Mouse (Mus musculus): Measurements from ENCODE around the gene Mtor. TPM values are rescaled to one million over a fixed set of nuclear protein-coding genes. Genes with fewer than 3 reads are reported as not detected.

The Mtor gene
- polyA plus RNA-seq, 1 experiment from 2014 or later = 31.2 TPM

DNA sequence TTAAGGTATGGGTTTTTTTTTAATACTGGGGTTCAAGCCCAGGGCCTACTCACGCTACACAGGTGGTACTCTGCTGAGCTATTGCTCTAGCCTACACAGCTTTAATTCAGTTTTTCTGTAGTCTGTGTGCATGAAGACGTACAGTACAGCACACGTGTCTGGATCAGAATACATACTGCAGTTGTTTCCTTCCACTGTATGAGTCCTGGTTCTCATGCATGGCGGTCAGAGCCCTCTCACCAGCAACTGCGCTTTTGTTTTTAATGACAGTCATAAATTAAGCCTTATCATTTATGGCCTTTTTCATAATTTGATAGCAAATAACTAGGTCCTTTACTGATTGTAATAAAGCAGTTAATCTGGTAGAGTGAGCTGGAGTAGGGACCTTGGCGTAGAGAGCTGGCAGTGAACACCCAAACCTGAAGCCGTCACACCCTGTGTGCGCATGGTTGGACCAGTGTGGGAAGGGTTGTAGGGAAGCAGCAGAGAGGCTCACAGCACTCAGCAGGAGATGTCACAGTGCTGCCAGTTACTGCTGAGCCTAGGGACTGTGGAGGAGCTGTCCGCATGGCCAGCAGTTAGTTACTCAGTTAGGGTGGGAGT is 122.4 kb downstream of the Mtor start:
- Histone ChIP-seq H3K36me3 (replicated peaks) (peaks cover 99% of the 10 kb centered on the region), H3K4me1 (no peaks in the 10 kb centered on the region), H3K4me3 (replicated peaks) (no peak overlapping the region), H3K9me3 (no peaks in the 10 kb centered on the region), H3K4me2 (no peak overlapping the region), H3K27ac (no peak overlapping the region), H3K9ac (no peak overlapping the region), H3K27me3 (no peaks in the 10 kb centered on the region)
- WGBS = 95% methylated on average over 9 of the region's 9 CpGs
- no peak for ATAC-seq (ENCODE audit: low FRiP score)

DNA sequence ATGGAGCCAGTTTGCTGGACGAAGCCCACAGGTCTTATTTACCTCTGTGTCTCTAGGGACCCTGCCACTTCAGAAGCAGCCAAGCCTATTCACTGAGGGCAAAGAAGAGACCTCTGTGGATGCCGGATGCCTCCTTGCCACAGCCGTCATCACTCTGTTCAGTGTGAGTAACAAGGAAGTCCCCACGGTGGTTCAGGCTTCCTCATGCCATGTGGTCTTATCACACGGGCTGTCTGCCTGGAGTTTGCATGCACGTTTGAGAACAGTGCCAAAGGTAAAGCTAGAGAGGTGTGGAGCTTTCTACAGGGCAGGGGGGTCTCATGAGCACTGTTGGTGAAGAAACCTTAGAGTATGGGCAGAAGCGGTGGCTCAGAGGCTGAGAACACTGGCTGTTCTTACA is 124.8 kb downstream of the Mtor start:
- H3K9me3 ChIP-seq = no peaks in the 10 kb centered on the region
- H3K27ac ChIP-seq = no peak overlapping the region
- H3K4me3 ChIP-seq (replicated peaks) = no peak overlapping the region
- peaks cover 98% of the 10 kb centered on the region for H3K36me3 ChIP-seq (replicated peaks)
- no peaks in the 10 kb centered on the region for H3K27me3 ChIP-seq
- no peak overlapping the region for H3K4me2 ChIP-seq
- H3K4me1 ChIP-seq = no peaks in the 10 kb centered on the region
- WGBS = 92% methylated on average over 7 of the region's 7 CpGs
- ATAC-seq (ENCODE audit: low FRiP score) = no peak
- H3K9ac ChIP-seq = no peak overlapping the region

DNA sequence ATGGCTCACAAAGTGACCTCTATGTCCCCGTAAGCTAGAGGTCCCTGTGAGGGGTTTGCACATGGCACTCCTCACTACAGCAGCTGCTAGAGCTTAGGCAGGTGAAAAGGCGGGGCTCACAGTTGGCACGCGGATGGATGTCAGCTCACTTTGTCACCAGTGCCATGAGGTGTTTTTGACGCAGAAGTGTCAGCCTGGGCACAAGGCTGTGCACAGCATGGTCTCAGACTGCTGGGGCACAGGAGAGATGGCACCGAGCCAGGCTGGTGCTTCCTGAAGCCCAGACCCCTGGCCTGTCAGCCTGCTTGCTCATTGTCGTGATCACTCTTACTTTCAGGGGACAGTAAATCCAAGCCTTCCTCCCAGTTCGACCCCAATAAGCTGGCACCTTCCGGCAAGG is 132.4 kb downstream of the Mtor start:
- no peak overlapping the region for H3K9ac ChIP-seq
- H3K27ac ChIP-seq = no peak overlapping the region
- 93% methylated on average over 9 of the region's 9 CpGs for WGBS

DNA sequence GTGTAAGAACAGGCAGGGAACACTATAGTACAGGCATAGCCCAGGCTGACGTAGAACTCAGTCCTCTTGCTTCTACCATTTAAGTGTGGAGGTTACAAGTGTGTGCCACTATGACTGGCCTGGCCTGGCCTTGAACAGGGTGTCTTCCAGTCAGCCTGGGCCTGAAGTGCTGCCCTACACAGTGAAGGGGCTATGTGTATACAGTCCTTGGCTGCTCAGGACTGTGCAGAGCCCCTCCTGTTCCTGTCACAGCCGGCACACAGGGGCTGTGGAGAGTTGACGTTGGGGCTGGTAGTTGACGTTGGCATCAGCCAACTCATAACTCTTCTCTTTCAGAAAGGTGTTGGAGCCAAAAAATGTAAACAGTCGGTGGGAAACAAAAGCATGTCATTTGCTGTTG is 133.0 kb downstream of the Mtor start:
- Histone ChIP-seq H3K27me3 (no peaks in the 10 kb centered on the region), H3K27ac (no peak overlapping the region), H3K4me3 (replicated peaks) (no peak overlapping the region), H3K36me3 (replicated peaks) (peaks cover 69% of the 10 kb centered on the region), H3K4me1 (no peaks in the 10 kb centered on the region), H3K9me3 (no peaks in the 10 kb centered on the region), H3K9ac (no peak overlapping the region), H3K4me2 (no peak overlapping the region)
- WGBS = 94% methylated on average over 5 of the region's 5 CpGs
- no peak for ATAC-seq (ENCODE audit: low FRiP score)

More for the DNA sequence above, 132.4 kb downstream of the Mtor start:
- H3K4me1 ChIP-seq = no peaks in the 10 kb centered on the region
- H3K9me3 ChIP-seq = no peaks in the 10 kb centered on the region
- H3K36me3 ChIP-seq (replicated peaks) = peaks cover 75% of the 10 kb centered on the region
- no peaks in the 10 kb centered on the region for H3K27me3 ChIP-seq
- no peak overlapping the region for H3K4me2 ChIP-seq
- ATAC-seq (ENCODE audit: low FRiP score) = no peak
- no peak overlapping the region for H3K4me3 ChIP-seq (replicated peaks)

DNA sequence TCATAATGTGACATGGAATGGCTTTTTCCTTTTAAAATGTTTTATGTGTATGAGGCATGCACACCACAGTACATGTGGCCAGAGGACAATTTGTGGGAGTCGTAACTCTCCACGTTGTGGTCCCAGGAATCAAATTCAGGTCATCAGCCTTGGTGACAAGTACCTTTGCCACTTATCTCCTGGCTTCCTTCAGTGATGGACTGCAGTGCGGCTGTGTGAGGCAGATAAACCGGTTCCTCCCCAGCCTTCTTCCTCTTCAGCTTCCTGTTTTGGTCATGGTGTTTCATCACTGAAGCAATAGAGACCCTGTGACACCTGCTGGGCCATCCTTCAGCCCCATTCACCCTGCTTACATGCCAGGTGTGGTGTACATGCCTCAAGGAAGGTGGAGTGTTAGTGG is 134.8 kb downstream of the Mtor start:
- Histone ChIP-seq H3K9ac (no peak overlapping the region), H3K4me3 (replicated peaks) (no peak overlapping the region), H3K9me3 (no peaks in the 10 kb centered on the region), H3K4me1 (no peaks in the 10 kb centered on the region), H3K36me3 (replicated peaks) (peaks cover 51% of the 10 kb centered on the region), H3K4me2 (no peak overlapping the region), H3K27me3 (no peaks in the 10 kb centered on the region), H3K27ac (no peak overlapping the region)
- ATAC-seq (ENCODE audit: low FRiP score) = no peak
- WGBS = 93% methylated on average over 4 of the region's 4 CpGs

DNA sequence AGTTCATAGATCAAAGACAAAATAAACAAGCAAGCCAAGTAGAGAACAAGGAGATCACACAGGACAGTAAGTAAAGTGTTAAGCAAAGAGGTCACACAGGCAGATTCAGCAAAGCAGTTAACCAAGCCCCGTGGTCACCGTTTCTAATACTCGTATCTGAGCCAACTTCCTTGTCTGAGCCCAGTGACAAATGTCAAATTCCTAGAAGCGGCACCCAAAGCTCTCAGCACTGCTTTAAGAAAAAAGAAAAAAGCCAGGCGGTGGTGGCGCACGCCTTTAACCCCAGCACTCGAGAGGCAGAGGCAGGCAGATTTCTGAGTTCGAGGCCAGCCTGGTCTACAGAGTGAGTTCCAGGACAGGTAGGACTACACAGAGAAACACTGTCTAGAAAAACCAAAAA is 138.2 kb downstream of the Mtor start:
- H3K4me1 ChIP-seq = peaks cover 5% of the 10 kb centered on the region
- no peaks in the 10 kb centered on the region for H3K27me3 ChIP-seq
- no peak overlapping the region for H3K4me3 ChIP-seq (replicated peaks)
- no peak overlapping the region for H3K4me2 ChIP-seq
- no peak overlapping the region for H3K9ac ChIP-seq
- 88% methylated on average over 9 of the region's 9 CpGs for WGBS
- H3K36me3 ChIP-seq (replicated peaks) = peaks cover 17% of the 10 kb centered on the region
- ATAC-seq (ENCODE audit: low FRiP score) = no peak
- no peak overlapping the region for H3K27ac ChIP-seq
- no peaks in the 10 kb centered on the region for H3K9me3 ChIP-seq

DNA sequence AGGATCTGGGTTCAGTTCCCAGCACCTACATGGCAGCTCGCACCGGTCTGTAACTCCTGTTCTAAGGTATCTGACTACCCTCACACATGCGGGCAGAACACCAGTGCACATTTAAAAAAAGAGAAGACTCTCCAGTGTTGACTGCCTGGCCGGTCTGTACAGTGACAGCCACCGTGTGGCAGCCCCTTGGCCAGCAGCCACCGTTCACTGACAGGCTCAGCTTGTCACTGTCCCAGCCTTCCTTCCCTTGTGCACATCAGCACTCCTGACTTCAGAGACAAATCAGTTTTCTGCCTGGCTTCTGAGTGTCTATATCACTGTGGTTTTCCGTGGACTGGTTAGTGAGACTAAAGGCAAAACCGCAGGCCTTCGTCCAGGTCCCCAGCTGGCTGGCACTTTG is 140.4 kb downstream of the Mtor start:
- Histone ChIP-seq H3K4me1 (peaks cover 22% of the 10 kb centered on the region), H3K4me2 (no peak overlapping the region), H3K9me3 (no peaks in the 10 kb centered on the region), H3K36me3 (replicated peaks) (peaks cover 10% of the 10 kb centered on the region), H3K4me3 (replicated peaks) (no peak overlapping the region), H3K9ac (no peak overlapping the region), H3K27ac (no peak overlapping the region), H3K27me3 (no peaks in the 10 kb centered on the region)
- no peak for ATAC-seq (ENCODE audit: low FRiP score)
- 85% methylated on average over 9 of the region's 9 CpGs for WGBS

DNA sequence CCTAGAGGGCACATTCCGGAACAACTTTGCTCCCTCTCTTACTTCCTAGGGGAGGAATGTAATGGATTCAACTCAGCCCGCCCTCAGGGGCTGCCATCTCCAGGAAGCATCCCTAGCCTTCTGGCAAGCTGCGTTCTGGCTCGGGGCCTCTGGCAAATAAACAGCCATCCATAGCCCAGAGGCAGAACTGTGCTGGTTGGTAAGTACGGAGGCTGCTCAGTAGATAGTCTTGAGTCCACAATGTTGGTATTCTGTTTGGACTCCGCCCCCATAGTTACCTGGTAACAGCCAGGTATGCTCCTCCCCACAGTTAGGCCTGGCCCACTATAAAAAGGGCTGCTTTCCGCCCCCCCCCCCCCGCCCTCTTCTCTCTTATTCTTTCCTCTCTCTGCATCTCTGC is 141.2 kb downstream of the Mtor start:
- ATAC-seq (ENCODE audit: low FRiP score) = no peak

DNA sequence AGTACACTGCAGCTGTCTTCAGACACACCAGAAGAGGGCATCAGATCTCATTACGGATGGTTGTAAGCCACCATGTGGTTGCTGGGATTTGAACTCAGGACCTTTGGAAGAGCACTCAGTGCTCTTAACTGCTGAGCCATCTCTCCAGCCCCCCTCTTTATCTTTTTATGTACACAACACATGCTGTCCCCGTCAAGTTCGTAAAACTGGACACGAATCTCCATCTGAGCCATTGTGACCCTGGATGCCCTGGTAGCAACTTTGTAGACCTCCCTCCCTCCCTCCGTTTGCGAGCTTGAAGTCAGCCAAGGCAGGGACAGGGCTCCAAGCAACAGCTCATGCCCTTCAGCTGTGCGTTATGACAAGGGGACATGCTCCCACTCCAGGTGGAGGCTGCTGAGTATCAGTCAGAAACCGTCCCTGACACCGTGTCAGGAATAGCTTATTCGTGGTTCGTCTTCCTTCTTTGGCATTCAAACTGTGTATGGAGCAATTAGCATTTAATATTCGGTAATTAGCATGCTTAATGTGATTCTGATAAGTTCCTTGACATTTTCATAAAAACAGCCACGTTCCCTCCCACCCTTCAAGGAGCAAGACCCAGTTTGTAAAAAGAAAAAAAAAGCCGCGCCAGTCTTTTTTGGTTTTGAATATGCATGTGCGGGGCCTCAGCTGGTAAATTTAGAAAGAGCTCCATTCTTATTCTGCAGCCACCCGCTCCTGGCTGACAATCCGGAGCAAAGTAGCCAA is 142.2 kb downstream of the Mtor start:
- Histone ChIP-seq H3K36me3 (replicated peaks) (peaks cover 28% of the 10 kb centered on the region), H3K4me3 (replicated peaks) (peak overlapping the region; percentile 88), H3K27ac (peak overlapping the region; percentile 75), H3K4me1 (peaks cover 27% of the 10 kb centered on the region), H3K9me3 (no peaks in the 10 kb centered on the region), H3K9ac (peak overlapping the region; percentile 55), H3K27me3 (no peaks in the 10 kb centered on the region), H3K4me2 (peak overlapping the region; percentile 94)
- peak; percentile 18; the same call in 1 of the 2 replicates for ATAC-seq (ENCODE audit: low FRiP score)
- 8% methylated on average over 18 of the region's 18 CpGs for WGBS

More for the DNA sequence above, 141.2 kb downstream of the Mtor start:
- Histone ChIP-seq H3K36me3 (replicated peaks) (peaks cover 18% of the 10 kb centered on the region), H3K27me3 (no peaks in the 10 kb centered on the region), H3K4me1 (peaks cover 22% of the 10 kb centered on the region), H3K27ac (no peak overlapping the region), H3K9ac (no peak overlapping the region), H3K9me3 (no peaks in the 10 kb centered on the region), H3K4me3 (replicated peaks) (no peak overlapping the region), H3K4me2 (no peak overlapping the region)
- WGBS = 67% methylated on average over 8 of the region's 8 CpGs

DNA sequence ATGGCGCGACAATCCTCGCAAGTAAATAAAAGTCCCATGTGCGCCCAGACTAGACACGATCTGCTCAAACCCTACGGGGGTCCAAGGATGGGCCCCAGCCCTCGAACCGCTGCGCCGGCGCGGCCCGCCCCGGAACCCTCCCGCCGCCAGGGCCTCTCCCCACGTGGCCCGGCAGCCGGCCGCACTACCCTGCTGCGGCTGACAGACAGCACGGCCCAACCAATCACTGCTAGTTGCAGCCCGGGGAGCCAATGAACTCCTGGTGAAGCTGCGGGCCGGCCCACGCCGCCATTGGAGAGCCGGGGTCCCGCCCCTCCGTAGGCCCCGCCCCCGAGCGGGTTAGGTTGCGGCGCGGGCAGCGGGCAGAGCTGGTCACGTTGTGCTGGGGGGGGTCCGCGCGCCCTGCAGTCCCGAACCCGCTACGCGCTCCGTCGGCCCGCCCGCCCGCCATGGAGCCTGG is 142.8 kb downstream of the Mtor start, which contains the start of gene Srm:
TSS of gene Srm (plus strand) at position 333 of the 460 bp plus-strand sequence.
- Histone ChIP-seq H3K9ac (peak within 1 kb of the TSS; percentile 82), H3K27me3 (no peaks in the 10 kb centered on the region), H3K9me3 (no peaks in the 10 kb centered on the region), H3K36me3 (replicated peaks) (peaks cover 34% of the 10 kb centered on the region), H3K4me3 (replicated peaks) (peak within 1 kb of the TSS; percentile 88), H3K4me2 (peak within 1 kb of the TSS; percentile 94), H3K27ac (peak within 1 kb of the TSS; percentile 75), H3K4me1 (peaks cover 30% of the 10 kb centered on the region)
- WGBS = 0% methylated on average over 45 of the region's 50 CpGs
- ATAC-seq (ENCODE audit: low FRiP score) = peak; percentile 100

DNA sequence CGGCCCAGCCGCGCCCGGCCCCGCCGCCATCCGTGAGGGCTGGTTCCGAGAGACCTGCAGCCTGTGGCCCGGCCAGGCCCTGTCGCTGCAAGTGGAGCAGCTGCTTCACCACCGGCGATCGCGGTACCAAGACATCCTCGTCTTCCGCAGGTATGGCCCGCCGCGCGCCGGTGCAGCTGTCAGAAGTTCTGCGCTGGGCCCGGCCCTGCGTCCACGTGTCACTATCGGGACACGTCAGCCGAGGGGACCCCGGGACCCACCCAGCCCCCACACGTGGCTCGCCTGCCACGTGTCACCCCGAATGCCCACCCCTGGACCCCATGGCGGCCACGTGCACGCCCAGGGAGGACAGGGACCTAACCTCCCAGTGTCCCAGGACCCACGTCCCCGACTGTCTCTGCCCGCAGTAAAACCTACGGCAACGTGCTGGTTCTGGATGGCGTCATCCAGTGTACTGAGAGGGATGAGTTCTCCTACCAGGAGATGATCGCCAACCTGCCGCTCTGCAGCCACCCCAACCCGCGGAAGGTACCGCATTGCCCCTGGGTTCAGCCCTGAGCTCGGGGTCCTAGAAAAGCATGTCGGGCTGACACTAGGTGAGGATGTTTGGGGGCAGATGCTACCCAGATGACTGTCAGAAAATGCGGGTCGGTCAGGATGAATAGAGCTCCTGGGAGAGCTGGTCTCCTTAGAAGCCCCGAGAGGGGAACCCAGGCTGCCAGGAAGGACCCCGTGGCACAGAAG is 143.4 kb downstream of the Mtor start:
- H3K4me2 ChIP-seq = peak overlapping the region; percentile 94
- H3K4me1 ChIP-seq = peaks cover 32% of the 10 kb centered on the region
- H3K9me3 ChIP-seq = no peaks in the 10 kb centered on the region
- H3K4me3 ChIP-seq (replicated peaks) = peak overlapping the region; percentile 88
- H3K27ac ChIP-seq = peak overlapping the region; percentile 51; the same call in 1 of the 2 replicates
- WGBS = under 1% methylated on average over 53 of the region's 53 CpGs
- peaks cover 39% of the 10 kb centered on the region for H3K36me3 ChIP-seq (replicated peaks)
- H3K27me3 ChIP-seq = no peaks in the 10 kb centered on the region
- no peak; the same call in 1 of the 2 replicates for ATAC-seq (ENCODE audit: low FRiP score)
- peak overlapping the region; percentile 82 for H3K9ac ChIP-seq

DNA sequence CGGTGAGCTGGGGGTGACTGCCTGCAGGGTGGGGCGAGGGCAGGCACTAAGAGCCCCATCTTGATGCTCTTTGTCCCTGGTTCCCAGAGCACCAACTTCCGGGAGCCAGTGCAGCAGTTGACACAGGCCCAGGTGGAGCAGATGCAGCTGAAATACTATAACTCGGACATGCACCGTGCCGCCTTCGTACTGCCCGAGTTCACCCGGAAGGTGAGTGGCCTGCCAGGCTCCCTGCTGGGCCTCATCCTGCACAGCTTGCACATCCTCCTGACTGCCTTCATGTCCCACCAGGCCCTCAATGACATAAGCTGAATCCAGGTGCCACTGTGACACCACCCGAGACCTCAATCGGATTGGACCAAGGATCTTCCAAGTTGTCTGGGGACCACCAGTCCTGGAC is 145.6 kb downstream of the Mtor start:
- no peak overlapping the region for H3K27ac ChIP-seq
- H3K27me3 ChIP-seq = no peaks in the 10 kb centered on the region
- 93% methylated on average over 11 of the region's 11 CpGs for WGBS
- H3K9ac ChIP-seq = no peak overlapping the region
- H3K4me1 ChIP-seq = peaks cover 32% of the 10 kb centered on the region
- no peak for ATAC-seq (ENCODE audit: low FRiP score)
- H3K4me2 ChIP-seq = no peak overlapping the region
- H3K9me3 ChIP-seq = no peaks in the 10 kb centered on the region
- peaks cover 58% of the 10 kb centered on the region for H3K36me3 ChIP-seq (replicated peaks)
- H3K4me3 ChIP-seq (replicated peaks) = no peak overlapping the region
